In genomic region chr2:133399059-133399690, GRCm38 (mm10) we compare ENCODE assay signal across 17 mouse cellular contexts.
DNase-seq lines count a peak whose midpoint lies in the region; ATAC-seq and TF ChIP-seq lines count a peak whose summit lies in the region.
"Had no signal": no experiment of that assay in that cellular context is flagged by ENCODE, and none has a peak within 500 bp of the region (broad histone marks: within the 10 kb centered on the region; RNA-seq: fewer than 3 reads in every experiment).

No protein-coding gene starts in this region.

- no peaks in the 10 kb centered on the region for H3K36me3 ChIP-seq in embryonic facial prominence, embryonic 10.5 days (replicated peaks)
- H3K36me3 ChIP-seq in limb, embryonic 10.5 days: no peaks in the 10 kb centered on the region
- no peaks in the 10 kb centered on the region for H3K36me3 ChIP-seq in stomach, postnatal 0 days (ENCODE audit: control insufficient read depth, insufficient read depth, low read length)
- no peaks in the 10 kb centered on the region for H3K36me3 ChIP-seq in hindbrain, embryonic 14.5 days (replicated peaks; ENCODE audit: control insufficient read depth, insufficient read depth)
- H3K36me3 ChIP-seq: embryonic facial prominence, embryonic 15.5 days; forebrain, embryonic 10.5 days; stomach, embryonic 15.5 days had no signal

- no peak overlapping the region for H3K4me2 ChIP-seq in stomach, postnatal 0 days (replicated peaks; ENCODE audit: low read depth)
- H3K4me2 ChIP-seq in hindbrain, embryonic 14.5 days (replicated peaks): no peak overlapping the region
- H3K4me2 ChIP-seq: embryonic facial prominence, embryonic 15.5 days; stomach, embryonic 15.5 days had no signal

- no peak for TF ChIP-seq EP300 in stomach, postnatal 0 days (optimal IDR thresholded peaks at IDR 0.05)

- 57% methylated on average over 5 of the region's 5 CpGs for WGBS in embryonic facial prominence, embryonic 10.5 days
- 34% methylated on average over 5 of the region's 5 CpGs for WGBS in limb, embryonic 10.5 days
- 48% methylated on average over 5 of the region's 5 CpGs for WGBS in stomach, postnatal 0 days
- WGBS in hindbrain, embryonic 14.5 days: 87% methylated on average over 5 of the region's 5 CpGs

- no peak overlapping the region for H3K4me3 ChIP-seq in embryonic facial prominence, embryonic 10.5 days
- H3K4me3 ChIP-seq in limb, embryonic 10.5 days: no peak overlapping the region
- no peak overlapping the region for H3K4me3 ChIP-seq in stomach, postnatal 0 days (ENCODE audit: low read depth, low read length)
- H3K4me3 ChIP-seq in hindbrain, embryonic 14.5 days (replicated peaks; ENCODE audit: low read length): no peak overlapping the region
- H3K4me3 ChIP-seq: embryonic facial prominence, embryonic 15.5 days; forebrain, embryonic 10.5 days; stomach, embryonic 15.5 days had no signal

- peaks cover 21% of the 10 kb centered on the region for H3K4me1 ChIP-seq in embryonic facial prominence, embryonic 10.5 days
- H3K4me1 ChIP-seq in limb, embryonic 10.5 days: peaks cover 36% of the 10 kb centered on the region
- no peaks in the 10 kb centered on the region for H3K4me1 ChIP-seq in stomach, postnatal 0 days (replicated peaks; ENCODE audit: control insufficient read depth, insufficient read depth)
- peaks cover 4% of the 10 kb centered on the region; the same call in 1 of the 2 replicates for H3K4me1 ChIP-seq in hindbrain, embryonic 14.5 days (replicated peaks; ENCODE audit: control insufficient read depth, insufficient read depth, low read length)
- H3K4me1 ChIP-seq: embryonic facial prominence, embryonic 15.5 days; stomach, embryonic 15.5 days had no signal

- no peak for TF ChIP-seq CTCF in stomach, postnatal 0 days (IDR thresholded peaks at IDR 0.05; ENCODE audit: low read depth)

- H3K27me3 ChIP-seq in embryonic facial prominence, embryonic 10.5 days (replicated peaks; ENCODE audit: low read depth, poor library complexity, severe bottlenecking): peaks cover 14% of the 10 kb centered on the region; the same call in 1 of the 2 replicates
- H3K27me3 ChIP-seq in limb, embryonic 10.5 days (ENCODE audit: low read depth, poor library complexity, severe bottlenecking): no peaks in the 10 kb centered on the region
- no peaks in the 10 kb centered on the region for H3K27me3 ChIP-seq in stomach, postnatal 0 days (ENCODE audit: control insufficient read depth, insufficient read depth, low read length)
- H3K27me3 ChIP-seq in hindbrain, embryonic 14.5 days (ENCODE audit: control insufficient read depth, insufficient read depth, low read length): no peaks in the 10 kb centered on the region
- H3K27me3 ChIP-seq: embryonic facial prominence, embryonic 15.5 days; stomach, embryonic 15.5 days had no signal

- ATAC-seq in stomach, postnatal 0 days (ENCODE audit: low FRiP score, low TSS enrichment): peak; percentile 66; the same call in 1 of the 2 replicates
- ATAC-seq in hindbrain, embryonic 14.5 days (ENCODE audit: low FRiP score): no peak
- ATAC-seq: inflammation-experienced regulatory T-cells, adult 6 months; lung, postnatal 0 days; midbrain, embryonic 16.5 days had no signal

- no peak overlapping the region for H3K9ac ChIP-seq in stomach, postnatal 0 days (ENCODE audit: low read length)
- H3K9ac ChIP-seq in hindbrain, embryonic 14.5 days: no peak overlapping the region
- H3K9ac ChIP-seq: embryonic facial prominence, embryonic 15.5 days; stomach, embryonic 15.5 days had no signal

- DNase-seq in heart, adult 11 months: peak; percentile 22
- no peak for DNase-seq in heart, adult 9 months (ENCODE audit: low spot score in 2 of 2)
- peak; percentile 24 for DNase-seq in embryonic facial prominence, embryonic 10.5 days (ENCODE audit: low spot score)
- peak; percentile 52 for DNase-seq in limb, embryonic 10.5 days (ENCODE audit: low spot score)
- DNase-seq in stomach, postnatal 0 days (ENCODE audit: low spot score): no peak
- DNase-seq in hindbrain, embryonic 14.5 days (ENCODE audit: low spot score): no peak
- DNase-seq in layer of hippocampus, adult 8-10 months (ENCODE audit: low spot score in 2 of 2): no peak
- DNase-seq in adrenal gland, postnatal 10 days: no peak
- DNase-seq: cerebellum, adult 11-12 months; cerebellum, postnatal 36 days; gastrocnemius, postnatal 14 days had no signal

- H3K9me3 ChIP-seq in embryonic facial prominence, embryonic 10.5 days: no peaks in the 10 kb centered on the region
- no peaks in the 10 kb centered on the region for H3K9me3 ChIP-seq in limb, embryonic 10.5 days (replicated peaks)
- no peaks in the 10 kb centered on the region for H3K9me3 ChIP-seq in stomach, postnatal 0 days (ENCODE audit: control insufficient read depth, low read length)
- H3K9me3 ChIP-seq in hindbrain, embryonic 14.5 days (ENCODE audit: control insufficient read depth, low read length): no peaks in the 10 kb centered on the region
- H3K9me3 ChIP-seq: embryonic facial prominence, embryonic 15.5 days; forebrain, embryonic 10.5 days; stomach, embryonic 15.5 days had no signal

- H3K27ac ChIP-seq in embryonic facial prominence, embryonic 10.5 days (replicated peaks): no peak overlapping the region
- peak overlapping the region; percentile 36 for H3K27ac ChIP-seq in limb, embryonic 10.5 days
- H3K27ac ChIP-seq in stomach, postnatal 0 days (replicated peaks): no peak overlapping the region
- H3K27ac ChIP-seq in hindbrain, embryonic 14.5 days: no peak overlapping the region
- H3K27ac ChIP-seq: embryonic facial prominence, embryonic 15.5 days; forebrain, embryonic 10.5 days; stomach, embryonic 15.5 days had no signal

Comparison
In these comparisons a context has a peak if more than half of its experiments do, and no peak if none do; other contexts are left out.
1. DNase-seq: peak in heart, adult 11 months (single experiment), embryonic facial prominence, embryonic 10.5 days (single experiment) and limb, embryonic 10.5 days (single experiment); none in heart, adult 9 months (0 of 2), stomach, postnatal 0 days (single experiment), hindbrain, embryonic 14.5 days (single experiment), layer of hippocampus, adult 8-10 months (0 of 2) and adrenal gland, postnatal 10 days (single experiment).